Mouse (Mus musculus): ENCODE data around the gene Pla2g10. TPM values are rescaled to one million over a fixed set of nuclear protein-coding genes. Genes with fewer than 3 reads are reported as not detected.
"Not testable (repeated sequence)": the region's sequence is repeated elsewhere in the genome, so short reads cannot be mapped to it uniquely, and the experiment has no call there.

Pla2g10 gene
- polyA plus RNA-seq (2015; fragmentation: Nextera tagmentation; extraction: Ambion mirVana), result 0.31 and 0.36 TPM in 2 replicates

DNA sequence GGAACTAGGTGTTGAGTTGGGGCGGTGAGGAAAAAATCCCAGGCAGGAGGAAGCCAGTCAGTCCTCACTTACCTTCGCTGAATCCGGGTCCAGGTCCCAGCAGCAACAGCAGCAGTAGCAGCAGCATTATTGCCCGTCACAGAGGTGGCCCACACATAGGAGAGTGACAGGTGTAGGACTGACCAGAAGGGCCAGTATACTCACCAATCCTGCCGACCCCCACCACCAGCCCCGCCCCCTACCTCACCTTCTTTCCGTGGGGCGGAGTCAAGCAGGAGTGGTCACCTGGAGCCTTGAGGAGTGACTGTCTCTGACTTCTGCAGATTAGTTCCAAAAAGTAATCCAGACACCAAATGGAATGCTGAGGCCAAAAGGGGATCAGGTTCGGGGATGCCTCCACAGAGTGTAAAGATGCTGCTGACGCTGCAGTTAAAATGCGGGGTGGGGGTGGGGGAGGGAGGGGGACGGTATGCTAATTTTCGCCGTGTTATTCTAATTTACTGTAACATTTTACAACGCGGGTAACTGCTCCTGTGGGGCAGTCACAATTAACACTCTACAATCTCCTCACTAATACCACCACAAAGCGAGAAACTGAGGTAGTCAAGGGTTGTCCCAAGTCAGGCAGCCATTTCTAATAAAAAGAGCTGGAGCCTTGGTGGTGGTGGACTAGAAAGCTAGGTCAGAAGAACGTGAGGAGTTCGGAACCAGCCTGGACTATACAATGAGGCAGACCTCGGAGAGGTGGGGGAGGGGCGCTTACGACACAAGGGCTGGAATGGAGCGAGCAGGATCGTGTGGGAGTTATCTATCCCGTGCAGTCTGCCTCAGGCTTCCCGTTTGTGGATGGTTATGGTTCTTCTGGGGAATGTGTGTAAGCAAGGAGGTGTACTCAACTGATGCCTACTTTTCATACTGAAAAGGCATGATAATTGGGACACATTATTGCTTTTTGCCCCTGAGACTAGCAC lies at the start of gene Pla2g10:
Pla2g10 (minus strand) TSS at position 699 of the 971 bp plus-strand sequence.
- peaks cover 5% of the 10 kb centered on the region; the same call in 1 of the 2 replicates for H3K27me3 ChIP-seq
- 0 out of 2 replicates have a peak, but pooled peaks cover 3% of the 10 kb centered on the region for H3K4me1 ChIP-seq
- H3K4me3 ChIP-seq, result no peak within 1 kb of the TSS
- H3K9me3 ChIP-seq, result no peaks in the 10 kb centered on the region
- no peaks in the 10 kb centered on the region for H3K36me3 ChIP-seq
- no peak within 1 kb of the TSS for H3K27ac ChIP-seq
- peak within 1 kb of the TSS; percentile 6; the same call in 1 of the 2 replicates for H3K4me2 ChIP-seq
- no peak within 1 kb of the TSS for H3K9ac ChIP-seq
- no peak for ATAC-seq (ENCODE audit: insufficient number of reproducible peaks, low FRiP score, low TSS enrichment, low read depth)
- 7% methylated on average over 26 of the region's 26 CpGs for WGBS

DNA sequence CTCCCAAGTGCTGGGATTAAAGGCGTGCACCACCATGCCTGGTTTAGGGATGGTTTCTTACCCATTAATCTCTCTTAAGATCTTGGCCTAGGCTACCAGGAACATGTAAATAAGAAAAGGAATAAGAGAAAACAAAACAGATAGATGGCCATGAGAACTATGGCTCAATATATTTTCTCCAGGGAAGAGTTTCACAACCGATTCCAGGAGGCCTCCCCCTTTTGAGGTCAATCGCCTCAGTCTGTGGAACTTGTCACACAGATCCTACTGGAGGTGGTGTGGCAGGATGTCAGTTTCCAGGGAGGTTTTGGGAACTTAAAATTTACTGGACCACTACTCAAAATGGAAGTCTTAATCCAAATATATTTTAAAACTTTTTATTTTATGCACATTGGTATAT lies 43.9 kb upstream of the Pla2g10 start:
- WGBS, result 85% methylated on average over 3 of the region's 3 CpGs
- not testable (repeated sequence) for ATAC-seq (ENCODE audit: insufficient number of reproducible peaks, low FRiP score, low TSS enrichment, low read depth); H3K9me3 ChIP-seq; H3K4me2 ChIP-seq; H3K9ac ChIP-seq; H3K27me3 ChIP-seq; H3K4me1 ChIP-seq; H3K4me3 ChIP-seq; H3K27ac ChIP-seq; H3K36me3 ChIP-seq

DNA sequence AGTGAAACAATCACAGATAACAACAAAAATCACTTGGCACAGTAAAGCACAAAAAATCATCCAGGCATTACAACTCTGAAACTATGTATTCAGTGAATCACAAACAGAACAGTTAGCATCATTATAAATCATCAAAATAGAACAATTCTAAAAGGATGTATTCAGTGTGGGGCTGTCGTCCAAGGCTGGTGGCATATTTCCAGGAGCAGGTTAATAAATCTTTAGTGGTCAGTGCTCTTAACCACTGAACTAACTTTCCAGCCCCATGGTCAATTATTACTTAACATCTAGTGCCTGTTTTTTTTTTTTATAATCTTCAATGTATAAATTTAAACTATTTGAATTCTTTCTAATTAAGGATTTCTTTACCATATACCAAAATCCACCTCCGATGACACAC lies 43.2 kb upstream of the Pla2g10 start:
- H3K4me3 ChIP-seq; ATAC-seq (ENCODE audit: insufficient number of reproducible peaks, low FRiP score, low TSS enrichment, low read depth); H3K27me3 ChIP-seq; H3K9ac ChIP-seq; H3K36me3 ChIP-seq; H3K27ac ChIP-seq; H3K4me1 ChIP-seq; H3K9me3 ChIP-seq; H3K4me2 ChIP-seq: not testable (repeated sequence)
- WGBS, result 75% methylated on average over 2 of the region's 2 CpGs

DNA sequence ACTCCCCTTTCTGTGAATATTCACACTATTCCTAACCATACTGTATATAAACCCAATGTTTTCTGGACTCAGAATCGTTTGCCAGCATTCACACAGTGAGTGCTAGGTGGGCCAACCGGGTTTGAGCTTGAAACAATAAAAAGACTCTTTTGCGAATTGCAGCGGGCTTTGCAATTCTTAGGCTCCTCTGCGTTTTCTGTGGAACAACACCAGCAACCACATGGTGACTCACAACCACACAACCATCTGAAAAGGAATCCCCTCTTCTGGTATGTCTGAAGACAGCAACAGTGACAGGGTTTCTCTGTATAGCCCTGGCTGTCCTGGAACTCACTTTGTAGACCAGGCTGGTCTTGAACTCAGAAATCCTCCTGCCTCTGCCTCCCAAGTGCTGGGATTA lies 41.3 kb upstream of the Pla2g10 start:
- not testable (repeated sequence) for ATAC-seq (ENCODE audit: insufficient number of reproducible peaks, low FRiP score, low TSS enrichment, low read depth); H3K27ac ChIP-seq; H3K4me2 ChIP-seq; H3K9me3 ChIP-seq; H3K27me3 ChIP-seq; H3K36me3 ChIP-seq; H3K4me3 ChIP-seq; H3K9ac ChIP-seq; H3K4me1 ChIP-seq
- 74% methylated on average over 5 of the region's 5 CpGs for WGBS

DNA sequence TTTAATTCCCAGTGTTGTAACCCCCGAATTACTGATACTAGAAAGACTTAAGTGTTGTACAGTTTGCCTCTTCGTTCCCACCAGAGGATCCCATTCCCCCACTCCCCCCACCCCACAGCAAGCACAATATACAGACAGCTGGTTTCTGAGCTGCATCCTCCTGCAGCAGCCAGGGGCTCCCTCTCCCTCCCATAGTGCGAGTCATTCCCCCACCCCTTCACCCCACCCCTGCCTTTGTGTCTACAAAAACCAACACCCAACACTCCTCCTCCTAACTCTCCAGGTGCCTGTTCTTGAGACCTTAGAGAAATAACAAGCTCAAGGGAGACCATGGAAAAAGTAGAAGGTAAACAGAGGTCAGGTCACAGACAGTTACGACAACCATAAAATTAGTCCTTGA lies 40.8 kb upstream of the Pla2g10 start:
- not testable (repeated sequence) for H3K9ac ChIP-seq; H3K27ac ChIP-seq; H3K27me3 ChIP-seq; H3K4me2 ChIP-seq; ATAC-seq (ENCODE audit: insufficient number of reproducible peaks, low FRiP score, low TSS enrichment, low read depth); H3K4me1 ChIP-seq; H3K4me3 ChIP-seq; H3K9me3 ChIP-seq; H3K36me3 ChIP-seq
- WGBS, result 69% methylated on average over 4 of the region's 4 CpGs

DNA sequence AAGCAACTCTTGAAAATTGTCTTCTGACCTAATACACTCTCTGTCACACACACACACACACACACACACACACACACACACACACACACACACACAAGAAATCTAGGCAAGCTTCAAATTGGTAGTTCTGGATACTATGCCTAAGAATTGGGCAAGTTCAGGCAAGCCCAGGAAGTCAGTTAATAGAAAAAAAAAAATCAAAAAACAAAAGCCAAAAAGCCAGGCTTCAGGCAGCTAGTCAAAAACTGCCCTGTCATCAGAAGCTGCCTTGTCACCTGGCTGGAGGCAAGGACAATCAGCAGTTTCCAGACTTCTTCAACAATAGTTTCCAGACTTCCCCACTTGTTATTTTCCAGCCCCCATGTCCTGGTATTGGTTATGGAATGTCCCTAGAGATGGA lies 35.6 kb upstream of the Pla2g10 start:
- H3K27ac ChIP-seq, result no peak overlapping the region
- H3K9ac ChIP-seq, result no peak overlapping the region
- H3K4me1 ChIP-seq, result no peaks in the 10 kb centered on the region
- H3K27me3 ChIP-seq, result no peaks in the 10 kb centered on the region
- no peak overlapping the region for H3K4me3 ChIP-seq
- no peaks in the 10 kb centered on the region for H3K36me3 ChIP-seq
- H3K4me2 ChIP-seq, result no peak overlapping the region
- ATAC-seq (ENCODE audit: insufficient number of reproducible peaks, low FRiP score, low TSS enrichment, low read depth), result no peak
- no peaks in the 10 kb centered on the region for H3K9me3 ChIP-seq

DNA sequence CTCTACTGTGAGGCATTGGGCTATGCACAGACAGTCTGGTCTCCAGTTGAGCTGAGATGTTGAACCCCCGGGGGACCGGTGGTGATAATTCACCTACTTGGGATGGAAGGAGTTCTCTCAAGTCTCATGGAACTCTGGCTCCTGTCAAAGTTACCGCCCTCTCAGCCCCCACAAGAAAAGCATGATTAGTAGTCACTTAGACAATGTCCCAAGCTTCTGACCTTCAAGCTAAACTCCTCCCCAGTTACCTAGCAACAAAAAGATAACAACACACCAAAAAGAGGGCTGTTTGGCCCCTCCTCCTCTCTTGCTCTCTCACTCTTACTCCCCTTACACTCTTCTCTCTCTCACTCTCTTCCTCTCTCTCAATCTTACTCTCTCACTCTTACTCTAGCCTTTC lies 33.7 kb upstream of the Pla2g10 start:
- no peak overlapping the region for H3K9ac ChIP-seq
- H3K27me3 ChIP-seq, result no peaks in the 10 kb centered on the region
- WGBS, result 89% methylated on average over 3 of the region's 3 CpGs
- no peaks in the 10 kb centered on the region for H3K36me3 ChIP-seq
- ATAC-seq (ENCODE audit: insufficient number of reproducible peaks, low FRiP score, low TSS enrichment, low read depth), result no peak
- no peak overlapping the region for H3K4me2 ChIP-seq
- no peak overlapping the region for H3K4me3 ChIP-seq
- no peak overlapping the region for H3K27ac ChIP-seq
- H3K9me3 ChIP-seq, result no peaks in the 10 kb centered on the region
- no peaks in the 10 kb centered on the region for H3K4me1 ChIP-seq

DNA sequence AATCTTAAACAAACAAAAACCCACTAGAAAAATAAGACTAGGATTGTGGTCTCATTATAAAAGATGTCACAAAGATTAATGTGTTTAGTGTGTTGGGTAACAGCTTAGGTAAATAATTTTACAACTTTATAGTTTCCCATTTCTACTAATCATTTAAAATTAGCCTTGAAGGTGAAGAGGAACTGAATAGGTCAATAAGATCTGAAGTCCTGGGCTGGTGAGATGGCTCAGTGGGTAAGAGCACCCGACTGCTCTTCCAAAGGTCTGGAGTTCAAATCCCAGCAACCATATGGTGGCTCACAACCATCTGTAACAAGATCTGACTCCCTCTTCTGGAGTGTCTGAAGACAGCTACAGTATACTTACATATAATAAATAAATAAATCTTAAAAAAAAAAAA lies 32.0 kb upstream of the Pla2g10 start:
- H3K4me2 ChIP-seq; H3K9me3 ChIP-seq; H3K9ac ChIP-seq; H3K4me1 ChIP-seq; H3K36me3 ChIP-seq; ATAC-seq (ENCODE audit: insufficient number of reproducible peaks, low FRiP score, low TSS enrichment, low read depth); H3K4me3 ChIP-seq; H3K27ac ChIP-seq; H3K27me3 ChIP-seq: not testable (repeated sequence)
- WGBS, result 100% methylated on average over 1 of the region's 1 CpGs

DNA sequence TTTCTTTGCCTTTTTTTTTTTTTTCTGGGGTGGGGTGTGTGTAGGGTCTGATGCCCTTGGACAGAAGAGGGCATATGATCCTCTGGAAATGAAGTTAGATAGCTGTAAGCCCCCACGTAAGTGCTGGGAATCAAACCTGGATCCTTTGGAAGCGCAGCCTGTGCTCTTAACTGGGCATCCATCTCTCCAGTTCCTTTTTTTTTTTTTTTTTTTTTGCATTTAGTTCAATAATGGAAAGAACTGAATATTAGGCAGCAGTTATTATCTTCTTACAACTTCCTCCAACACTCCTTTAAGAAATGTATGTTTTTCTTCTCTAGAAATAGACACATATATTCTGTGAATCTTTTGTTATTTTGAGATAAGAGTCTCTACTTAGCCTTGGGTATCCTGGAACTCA lies 27.0 kb upstream of the Pla2g10 start:
- Histone ChIP-seq H3K9ac (no peak overlapping the region), H3K9me3 (no peaks in the 10 kb centered on the region), H3K4me2 (no peak overlapping the region), H3K27ac (no peak overlapping the region), H3K27me3 (no peaks in the 10 kb centered on the region), H3K4me3 (no peak overlapping the region), H3K4me1 (no peaks in the 10 kb centered on the region), H3K36me3 (no peaks in the 10 kb centered on the region)
- no peak for ATAC-seq (ENCODE audit: insufficient number of reproducible peaks, low FRiP score, low TSS enrichment, low read depth)
- 88% methylated on average over 2 of the region's 2 CpGs for WGBS

DNA sequence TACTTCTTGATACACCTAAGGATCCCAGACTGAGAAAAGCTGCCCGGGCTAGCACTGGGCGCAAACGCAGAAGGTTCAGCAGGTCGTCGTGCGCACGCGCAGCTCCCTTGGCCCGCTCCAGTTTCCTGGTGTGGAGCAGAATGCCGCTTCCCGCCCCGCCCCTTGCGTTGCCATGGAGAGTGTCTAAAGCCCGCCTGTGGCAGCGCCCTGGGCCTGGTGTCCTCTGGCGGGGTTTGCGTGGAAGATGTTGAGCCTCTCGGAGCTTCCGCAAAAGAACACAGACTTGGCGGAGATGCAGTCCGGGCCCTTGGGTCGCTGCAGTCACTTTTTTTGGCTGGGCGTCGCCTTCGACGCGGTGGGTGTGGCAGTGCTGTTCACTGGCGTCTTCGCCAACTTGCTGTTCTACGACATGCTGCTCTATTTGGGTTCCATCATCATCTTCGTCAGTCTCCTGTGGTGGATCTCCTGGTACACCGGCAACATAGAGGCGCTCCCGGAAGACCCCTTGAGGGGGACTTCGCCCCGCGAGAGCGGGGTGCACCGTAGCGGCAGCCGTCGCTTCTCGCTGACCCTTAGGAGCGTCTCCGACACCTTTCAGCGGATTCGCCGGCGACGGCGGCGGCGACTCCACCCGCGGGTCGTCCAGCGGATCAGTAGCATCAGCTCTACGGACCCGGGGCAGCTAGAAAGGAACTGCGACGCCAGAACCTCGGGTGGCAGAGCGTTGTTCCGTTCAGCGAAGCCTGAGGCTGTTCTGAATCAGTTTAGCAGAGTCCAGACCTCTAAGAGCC lies 23.8 kb upstream of the Pla2g10 start:
- peak; percentile 90 for ATAC-seq (ENCODE audit: insufficient number of reproducible peaks, low FRiP score, low TSS enrichment, low read depth)
- no peak overlapping the region for H3K27ac ChIP-seq
- no peaks in the 10 kb centered on the region for H3K36me3 ChIP-seq
- no peaks in the 10 kb centered on the region for H3K9me3 ChIP-seq
- H3K4me1 ChIP-seq, result no peaks in the 10 kb centered on the region
- peak overlapping the region; percentile 68 for H3K4me3 ChIP-seq
- H3K27me3 ChIP-seq, result no peaks in the 10 kb centered on the region
- WGBS, result under 1% methylated on average over 65 of the region's 65 CpGs
- peak overlapping the region; percentile 90 for H3K4me2 ChIP-seq
- peak overlapping the region; percentile 44 for H3K9ac ChIP-seq

DNA sequence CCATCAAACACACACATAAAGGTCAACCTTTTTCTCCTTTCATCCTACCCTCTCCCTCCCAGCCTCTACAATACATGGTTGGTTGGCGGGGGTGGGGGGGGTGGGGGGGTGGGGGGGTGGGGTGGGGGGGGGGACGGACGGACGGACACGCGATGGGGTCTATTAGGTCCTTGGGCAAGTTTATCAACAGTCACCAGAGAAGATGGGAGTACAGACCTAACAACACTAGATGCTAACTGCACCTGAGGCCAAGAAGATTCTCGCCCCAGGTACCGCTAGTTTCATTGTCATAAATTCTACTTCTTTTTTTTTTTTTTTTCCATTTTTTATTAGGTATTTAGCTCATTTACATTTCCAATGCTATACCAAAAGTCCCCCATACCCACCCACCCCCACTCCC lies 23.2 kb upstream of the Pla2g10 start:
- ATAC-seq (ENCODE audit: insufficient number of reproducible peaks, low FRiP score, low TSS enrichment, low read depth), result no peak
- Histone ChIP-seq H3K9me3 (no peaks in the 10 kb centered on the region), H3K4me2 (peak overlapping the region; percentile 90), H3K9ac (no peak overlapping the region), H3K4me3 (peak overlapping the region; percentile 68), H3K36me3 (no peaks in the 10 kb centered on the region), H3K27me3 (no peaks in the 10 kb centered on the region), H3K4me1 (no peaks in the 10 kb centered on the region), H3K27ac (no peak overlapping the region)
- 58% methylated on average over 8 of the region's 8 CpGs for WGBS

DNA sequence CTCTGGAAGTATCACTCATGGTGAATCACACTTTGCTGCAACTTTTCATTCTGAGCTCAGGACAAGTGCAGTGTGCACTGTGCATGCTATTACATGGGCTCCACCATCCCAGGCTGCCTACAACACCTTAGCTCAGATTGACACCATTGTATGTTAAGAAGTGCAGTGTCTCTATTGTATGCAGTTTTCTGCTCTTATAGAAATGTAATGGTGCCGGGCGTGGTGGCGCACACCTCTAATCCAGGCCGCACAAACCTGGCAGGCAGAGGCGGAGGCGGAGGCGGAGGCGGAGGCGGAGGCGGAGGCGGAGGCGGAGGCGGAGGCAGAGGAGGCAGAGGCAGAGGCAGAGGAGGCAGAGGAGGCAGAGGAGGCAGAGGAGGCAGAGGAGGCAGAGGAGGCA lies 19.8 kb upstream of the Pla2g10 start:
- H3K27ac ChIP-seq, result no peak overlapping the region
- H3K9me3 ChIP-seq, result no peaks in the 10 kb centered on the region
- H3K27me3 ChIP-seq, result no peaks in the 10 kb centered on the region
- no peak overlapping the region for H3K9ac ChIP-seq
- no peaks in the 10 kb centered on the region for H3K36me3 ChIP-seq
- no peak overlapping the region for H3K4me2 ChIP-seq
- WGBS, result 90% methylated on average over 11 of the region's 13 CpGs
- ATAC-seq (ENCODE audit: insufficient number of reproducible peaks, low FRiP score, low TSS enrichment, low read depth), result no peak
- no peak overlapping the region for H3K4me3 ChIP-seq
- no peaks in the 10 kb centered on the region for H3K4me1 ChIP-seq

All from limb, embryonic 15.5 days (tissue).